Mouse (Mus musculus): ENCODE data around the gene Eif4ebp2.
"Not testable (repeated sequence)": the region's sequence is repeated elsewhere in the genome, so short reads cannot be mapped to it uniquely, and the experiment has no call there.

The Eif4ebp2 gene

DNA sequence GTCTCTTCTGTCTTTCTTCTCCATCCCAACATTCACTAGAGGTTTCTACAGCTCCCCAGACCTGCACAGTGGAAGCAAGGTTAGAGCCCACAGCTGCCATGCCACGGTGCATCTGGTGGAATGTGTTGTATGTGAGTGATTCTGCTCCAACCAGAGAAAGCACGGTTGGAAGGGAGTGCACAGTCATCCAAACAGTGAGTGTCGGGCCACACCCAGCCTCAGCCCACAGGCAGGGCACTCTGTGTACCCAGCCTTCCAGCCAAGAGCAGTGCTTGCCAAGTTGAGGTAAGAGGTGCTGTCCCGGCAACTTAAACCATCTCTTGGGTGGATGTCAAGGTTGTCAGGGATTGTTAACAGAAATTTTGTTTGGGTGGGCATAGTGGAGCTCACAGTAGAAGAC, 12.5 kb upstream of the Eif4ebp2 start:
- DNase-seq (ENCODE audit: low spot score): no peak

DNA sequence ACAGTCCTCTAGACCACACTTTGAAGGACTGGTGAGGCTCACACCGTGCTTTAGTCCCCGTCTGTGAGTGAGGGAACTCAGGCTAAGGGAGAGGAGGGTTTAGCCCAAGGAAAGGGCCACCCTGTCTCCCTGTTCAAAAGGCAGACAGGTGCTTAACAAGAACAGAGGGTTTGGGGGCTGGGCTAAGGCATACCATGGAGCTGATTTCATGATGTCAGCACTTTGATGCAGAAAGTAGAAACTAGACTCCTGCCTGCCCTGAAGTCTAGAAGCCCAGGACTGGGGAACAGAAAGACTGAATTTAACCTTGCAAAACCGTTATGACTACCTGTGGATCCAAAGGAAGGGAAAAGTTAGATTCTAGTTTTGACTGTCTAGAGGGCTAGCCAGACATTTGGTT, 4.7 kb upstream of the Eif4ebp2 start:
- no peak for DNase-seq (ENCODE audit: low spot score)

DNA sequence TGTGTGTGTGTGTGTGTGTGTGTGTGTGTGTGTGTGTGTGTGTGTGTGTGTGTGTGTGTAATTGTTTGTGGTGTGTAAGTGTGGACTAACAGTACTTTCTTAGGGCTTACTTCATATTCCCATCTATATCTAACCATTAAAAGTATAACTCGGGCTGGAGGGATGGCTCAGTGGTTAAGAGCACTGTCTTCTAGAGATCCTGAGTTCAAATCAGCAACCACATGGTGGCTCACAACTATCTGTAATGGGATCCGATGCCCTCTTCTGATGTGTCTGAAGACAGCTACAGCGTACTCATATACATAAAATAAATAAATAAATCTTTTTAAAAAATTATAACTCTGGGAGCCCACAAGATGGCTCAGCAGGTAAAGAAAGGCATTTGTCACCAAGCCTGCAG, 710 bp upstream of the Eif4ebp2 start:
- not testable (repeated sequence) for DNase-seq (ENCODE audit: low spot score)

DNA sequence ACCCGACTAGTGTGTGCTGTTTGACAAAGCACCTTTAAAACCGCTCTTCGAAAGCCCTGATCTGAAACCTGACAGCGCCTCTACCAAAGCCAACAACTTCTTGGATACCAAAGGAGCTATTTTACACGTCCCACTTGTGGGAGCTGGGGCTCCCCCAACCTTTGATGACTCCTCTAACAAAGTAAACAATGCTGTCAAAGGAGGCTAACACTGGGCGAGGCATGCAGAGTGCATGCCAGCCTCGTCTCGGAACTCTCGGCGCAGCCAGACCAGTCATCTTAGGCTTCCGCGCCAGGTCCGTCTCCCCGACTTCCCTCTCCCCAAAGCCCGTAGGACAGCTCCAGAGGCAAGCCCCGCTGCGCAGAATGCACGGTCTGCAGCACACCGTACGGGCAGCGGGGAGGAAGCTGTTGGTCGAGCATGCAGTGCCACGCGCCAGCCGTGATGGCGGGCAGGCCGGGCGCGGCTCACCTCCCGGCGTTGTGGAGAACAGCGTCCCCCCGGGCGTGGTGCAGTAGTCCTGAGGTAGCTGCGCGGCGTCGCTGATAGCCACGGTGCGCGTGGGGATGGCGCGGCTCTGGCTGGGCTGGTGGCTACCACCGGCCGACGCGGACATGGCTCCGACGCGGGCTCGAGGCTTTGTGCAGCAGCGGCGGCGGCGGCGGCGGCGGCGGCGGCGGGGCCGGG, 387 bp downstream of the Eif4ebp2 start:
- peak; percentile 67 for DNase-seq (ENCODE audit: low spot score)

DNA sequence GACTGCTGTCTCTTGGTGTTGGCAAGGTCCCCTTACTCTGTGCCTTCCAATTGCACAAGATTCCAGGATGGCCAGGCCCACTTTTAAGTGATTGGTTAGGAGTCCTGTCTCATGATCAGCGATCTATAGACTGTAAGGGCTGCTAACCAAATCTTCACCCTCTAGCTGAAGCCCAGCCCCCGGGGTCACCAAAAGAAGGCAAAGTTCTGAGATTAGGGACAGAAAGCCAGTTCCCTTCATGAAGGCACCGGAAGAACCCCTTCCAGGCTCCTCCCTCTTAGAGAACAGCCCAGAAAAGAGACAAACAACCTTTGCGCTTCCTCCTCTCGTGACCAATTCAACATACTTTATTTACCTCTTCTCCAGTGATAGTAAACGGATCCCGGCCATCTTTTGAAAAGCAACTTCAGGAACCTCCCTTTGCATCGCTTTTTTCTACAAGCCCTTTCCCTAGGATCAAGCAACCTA, 964 bp downstream of the Eif4ebp2 start:
- no peak for DNase-seq (ENCODE audit: low spot score)

DNA sequence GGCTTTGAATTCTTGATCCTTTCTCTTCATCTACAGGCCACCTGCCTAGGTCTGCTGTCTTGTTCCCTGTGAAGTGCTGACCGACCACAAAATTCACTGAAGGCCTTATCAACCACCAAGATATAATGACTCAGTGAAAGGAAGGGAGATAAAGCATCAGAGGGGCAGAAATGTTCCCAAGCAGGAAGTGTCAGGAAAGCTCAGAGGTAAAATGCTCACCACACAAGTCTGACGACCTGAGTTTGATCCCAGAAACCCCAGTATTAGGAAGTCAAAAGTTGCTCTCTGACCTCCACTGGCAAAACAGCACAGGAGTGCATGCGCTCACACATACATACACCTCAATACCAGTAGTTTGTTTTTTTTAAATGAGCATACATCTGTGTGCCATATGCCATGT, 3.6 kb downstream of the Eif4ebp2 start:
- no peak for DNase-seq (ENCODE audit: low spot score)

DNA sequence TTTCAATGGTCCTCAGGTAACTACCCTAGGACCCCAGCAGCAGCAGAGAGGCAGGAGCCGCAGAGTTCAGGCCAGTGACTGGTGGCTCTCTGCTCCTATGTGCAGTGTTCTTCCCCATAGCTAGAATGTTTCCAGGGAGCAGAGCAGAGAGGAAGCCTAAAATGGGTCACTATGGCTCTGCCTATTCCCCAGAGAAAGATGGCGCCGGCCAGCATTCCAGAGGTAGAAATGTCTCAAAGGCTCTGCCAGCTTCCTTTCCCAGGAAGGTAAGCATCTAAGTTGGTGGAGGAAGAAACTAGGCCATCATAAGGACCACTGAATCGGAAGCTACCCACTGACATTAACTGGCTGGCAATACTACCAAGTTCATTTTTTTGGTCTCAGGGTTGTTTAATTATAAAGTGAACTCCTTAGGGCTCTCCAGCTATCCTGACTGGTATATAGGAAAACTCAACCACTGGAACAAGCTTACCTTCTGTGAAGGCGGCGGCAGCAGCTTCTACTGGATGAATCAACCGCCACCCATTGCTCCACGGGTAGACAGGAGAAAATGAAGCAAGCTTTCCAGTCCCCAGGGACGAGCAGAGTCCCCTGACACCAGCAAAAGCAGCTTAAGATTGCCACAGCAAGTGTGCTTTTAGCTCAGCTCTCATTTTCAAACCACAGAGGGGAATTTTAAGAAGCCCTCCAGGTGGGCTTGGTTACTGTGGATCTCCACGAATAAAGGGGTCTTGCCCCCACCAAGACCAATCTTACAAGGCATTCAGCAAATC, 4.7 kb downstream of the Eif4ebp2 start:
- DNase-seq (ENCODE audit: low spot score): no peak

DNA sequence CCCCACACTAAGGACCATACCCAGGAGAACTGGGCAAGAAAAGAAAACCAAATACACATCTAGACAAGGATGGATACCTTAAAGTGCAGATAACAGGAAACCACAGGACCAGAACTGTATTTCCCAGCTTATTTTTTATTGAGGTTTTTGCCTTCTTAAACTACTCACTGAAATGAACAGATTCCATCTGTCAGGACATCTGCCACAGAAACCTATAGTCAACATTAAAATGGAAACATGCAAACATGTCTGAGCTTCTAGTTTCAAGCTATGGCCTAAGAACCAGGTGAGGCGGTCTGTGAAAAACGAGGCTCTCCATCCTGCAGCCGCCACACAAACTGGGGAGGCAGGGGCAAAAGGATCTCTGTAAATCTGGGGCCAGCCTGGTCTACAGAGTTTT, 7.4 kb downstream of the Eif4ebp2 start:
- DNase-seq (ENCODE audit: low spot score): no peak

DNA sequence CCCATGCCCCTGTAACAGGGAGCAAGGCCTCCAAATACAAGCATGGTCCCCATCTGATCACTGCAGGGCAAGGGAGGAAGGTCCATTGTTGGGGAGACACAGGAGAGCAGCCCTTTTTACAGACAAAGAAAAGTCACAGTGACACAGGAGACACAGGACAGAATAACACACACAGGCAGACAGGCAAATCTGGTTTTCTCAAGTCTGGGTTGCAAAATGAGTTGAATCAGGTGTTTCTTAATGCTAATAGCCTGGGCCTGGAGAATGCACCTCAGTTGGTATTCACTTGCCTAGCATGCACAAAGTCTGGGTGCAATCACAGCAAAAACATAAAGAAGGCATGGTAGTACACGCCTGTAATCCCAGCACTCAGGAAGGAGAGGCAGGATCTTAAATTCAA, 8.6 kb downstream of the Eif4ebp2 start:
- DNase-seq (ENCODE audit: low spot score): no peak

DNA sequence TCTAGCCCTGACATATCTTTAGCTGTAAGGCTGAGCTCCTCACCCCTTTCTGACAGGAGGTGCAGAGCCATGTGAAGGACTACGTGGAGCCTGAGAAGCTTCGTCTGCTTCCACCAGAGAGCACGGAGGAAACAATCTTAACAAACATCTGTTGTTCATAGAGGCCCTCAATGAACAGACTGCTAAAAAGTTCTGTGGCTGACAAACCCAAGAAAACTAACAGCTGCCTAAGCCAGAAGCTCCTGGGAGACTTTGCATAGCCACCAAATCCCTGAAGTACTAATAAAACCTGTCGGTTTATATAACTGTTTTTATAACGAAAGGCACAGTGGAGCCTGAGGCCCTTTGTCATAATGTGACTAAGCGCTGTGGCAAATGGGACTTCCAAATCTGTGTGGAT, 9.0 kb downstream of the Eif4ebp2 start:
- no peak for DNase-seq (ENCODE audit: low spot score)

DNA sequence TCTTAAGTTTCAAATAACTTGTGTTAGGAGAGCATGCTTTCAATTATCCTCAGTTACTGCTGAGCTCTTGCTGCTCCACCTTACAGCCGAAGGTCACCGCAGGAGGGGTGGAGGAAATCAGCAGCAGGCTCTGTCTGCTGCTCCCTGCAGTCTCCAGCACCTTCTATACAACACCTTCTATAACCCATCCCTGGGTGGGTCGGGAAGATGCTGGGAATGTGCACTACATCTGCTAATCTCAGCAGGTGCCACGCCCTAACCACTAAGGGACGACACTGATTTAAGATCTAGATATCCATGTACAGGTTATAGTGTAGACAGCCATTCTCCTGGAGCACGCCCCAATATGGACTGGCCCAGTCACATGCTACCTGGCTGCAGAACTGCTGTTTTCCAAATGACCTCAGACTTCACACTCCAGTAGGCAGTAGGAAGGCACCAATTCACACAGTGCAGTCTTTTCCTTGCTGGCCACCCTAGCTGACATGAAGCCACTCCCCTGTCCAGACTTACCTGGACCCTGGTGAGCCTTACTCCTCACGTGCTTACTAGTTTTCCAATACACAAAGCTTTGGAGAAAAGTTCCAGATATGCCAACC, 12.2 kb downstream of the Eif4ebp2 start:
- DNase-seq (ENCODE audit: low spot score): no peak

DNA sequence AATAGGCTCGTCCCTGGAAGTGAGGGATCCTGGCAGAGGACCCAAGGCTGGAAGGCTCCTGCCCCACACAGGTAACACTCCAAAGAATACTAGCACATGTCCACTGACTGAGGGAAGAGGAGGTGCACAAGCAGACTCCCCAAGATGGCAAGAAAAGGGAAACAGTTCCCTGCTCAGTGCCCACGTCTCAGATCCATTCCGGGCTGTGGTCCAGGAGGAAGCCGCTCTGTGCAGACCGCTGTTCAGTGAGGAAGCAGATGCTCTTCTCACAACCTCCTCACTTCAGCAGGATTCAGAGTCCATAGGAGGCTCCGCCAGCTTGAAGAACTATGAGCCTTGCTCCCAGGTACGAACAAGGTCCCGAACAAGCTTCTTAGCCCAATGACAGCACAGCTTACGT, 21.1 kb downstream of the Eif4ebp2 start:
- no peak for DNase-seq (ENCODE audit: low spot score)

DNA sequence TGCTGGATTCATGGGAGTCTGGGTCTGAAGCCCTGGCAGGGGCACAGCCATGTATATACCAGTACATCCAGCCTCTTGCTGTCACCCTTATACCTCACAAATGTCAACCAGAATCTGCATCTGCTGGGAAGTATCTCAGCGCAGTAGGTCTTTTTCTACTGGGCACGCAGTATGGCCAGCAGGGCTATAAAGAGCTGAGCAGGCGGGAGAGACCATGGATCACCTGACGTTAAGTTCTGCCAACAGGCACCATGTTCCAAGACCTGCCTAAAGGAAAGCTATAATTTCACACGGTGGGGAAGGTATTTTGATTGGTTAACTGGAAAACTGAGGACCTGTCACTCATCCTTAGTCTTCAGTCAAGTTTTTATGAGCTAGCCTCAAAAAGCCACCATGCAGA, 23.4 kb downstream of the Eif4ebp2 start:
- DNase-seq (ENCODE audit: low spot score): no peak

DNA sequence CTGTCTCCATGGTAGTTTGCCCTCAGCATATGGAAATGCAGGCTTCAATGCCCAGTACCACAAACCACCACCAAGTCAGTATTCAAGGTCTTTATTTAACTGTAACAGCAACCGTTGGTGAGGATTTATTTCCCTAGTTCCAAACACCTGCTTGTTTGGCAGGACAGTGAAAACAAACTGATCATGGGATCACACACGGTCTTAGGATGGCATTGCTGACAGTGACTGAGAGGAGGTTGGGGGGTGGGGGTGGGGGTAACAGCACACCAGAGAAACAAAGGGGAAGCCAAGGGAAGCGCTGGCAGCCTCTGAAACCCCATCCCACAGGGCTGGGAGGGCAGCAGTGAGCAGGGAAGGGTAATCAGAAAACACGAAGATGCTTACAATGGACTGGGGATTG, 24.0 kb downstream of the Eif4ebp2 start:
- no peak for DNase-seq (ENCODE audit: low spot score)

DNA sequence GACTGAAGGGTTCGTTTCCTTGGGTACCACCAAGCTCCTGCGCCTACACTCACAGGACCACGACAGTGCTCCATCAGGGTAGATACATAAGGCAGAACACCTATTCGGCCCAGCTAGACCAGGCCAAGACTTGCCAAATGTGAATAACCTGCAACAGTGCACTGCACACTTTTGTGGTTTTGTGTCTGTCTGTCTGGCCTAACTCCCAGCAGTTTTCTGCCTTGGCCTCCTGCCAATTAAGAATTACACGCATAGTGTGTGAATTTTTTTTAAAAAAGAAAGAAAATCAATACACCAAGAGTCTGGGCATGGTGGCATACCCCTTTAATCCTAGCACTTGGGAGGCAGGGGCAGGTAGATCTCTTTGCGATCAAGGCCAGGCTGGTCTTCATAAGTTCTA, 24.5 kb downstream of the Eif4ebp2 start:
- no peak for DNase-seq (ENCODE audit: low spot score)

DNA sequence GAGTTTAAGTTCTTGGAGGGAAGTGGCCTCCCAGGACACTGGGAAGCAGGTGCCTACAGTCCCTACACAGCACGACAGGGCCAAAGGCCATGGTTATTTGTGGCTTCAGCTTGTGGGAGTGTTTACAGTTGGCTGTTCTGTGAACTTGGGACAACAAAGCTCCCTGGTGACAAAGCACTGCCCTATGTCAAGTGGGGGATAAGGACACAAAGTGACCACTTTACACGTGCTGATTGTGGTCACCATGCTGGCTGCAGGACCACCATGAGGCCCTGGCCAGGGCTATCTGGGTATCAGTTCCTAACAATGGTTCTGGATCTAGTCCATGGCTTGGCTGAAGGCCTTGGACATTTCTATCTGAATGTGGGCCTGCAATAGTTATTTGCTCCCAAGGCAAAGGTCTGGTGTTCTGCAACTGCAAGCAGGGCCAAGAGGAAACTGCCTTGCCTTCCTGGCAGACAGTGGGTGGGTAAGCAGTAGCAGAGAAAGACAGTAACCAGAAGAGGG, 26.2 kb downstream of the Eif4ebp2 start:
- DNase-seq (ENCODE audit: low spot score): no peak

DNA sequence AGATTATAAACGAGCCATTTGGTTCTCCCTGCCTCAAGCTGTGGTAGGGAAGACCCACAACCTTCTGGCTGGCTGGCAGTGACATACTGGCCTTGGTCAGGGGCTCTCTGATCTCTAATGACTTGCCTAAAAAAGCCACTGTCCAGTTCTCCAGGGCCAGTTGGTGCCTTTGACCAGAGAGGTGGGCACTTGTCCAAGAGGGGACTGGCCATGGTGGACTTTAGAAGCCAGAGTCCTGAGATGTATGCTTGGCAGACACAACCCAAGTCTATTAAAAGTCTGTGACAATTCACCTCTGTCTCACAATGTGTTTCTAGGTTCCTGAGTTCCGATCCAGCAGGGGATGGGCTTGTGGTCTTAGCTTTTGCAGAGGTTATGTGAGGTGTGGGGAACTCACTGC, 27.4 kb downstream of the Eif4ebp2 start:
- no peak for DNase-seq (ENCODE audit: low spot score)

DNA sequence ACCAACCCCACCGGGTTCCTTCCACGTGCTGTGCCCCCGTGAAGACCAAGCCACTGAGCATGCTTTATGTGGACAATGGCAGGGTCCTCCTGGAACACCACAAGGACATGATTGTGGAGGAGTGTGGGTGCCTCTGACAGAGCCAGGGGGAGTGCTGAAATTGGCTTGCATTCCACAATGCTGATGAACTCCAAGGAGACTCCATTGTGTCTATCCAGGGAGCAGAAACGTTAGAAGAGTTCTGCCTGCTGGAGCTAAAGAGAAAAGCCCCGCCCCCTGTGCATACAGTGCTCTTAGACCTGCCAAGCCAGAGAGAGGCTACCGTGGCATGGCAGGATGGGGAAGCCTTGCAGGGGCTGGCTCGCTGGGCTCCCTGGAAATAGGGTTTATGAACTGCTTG, 28.0 kb downstream of the Eif4ebp2 start:
- DNase-seq (ENCODE audit: low spot score): peak; percentile 65

DNA sequence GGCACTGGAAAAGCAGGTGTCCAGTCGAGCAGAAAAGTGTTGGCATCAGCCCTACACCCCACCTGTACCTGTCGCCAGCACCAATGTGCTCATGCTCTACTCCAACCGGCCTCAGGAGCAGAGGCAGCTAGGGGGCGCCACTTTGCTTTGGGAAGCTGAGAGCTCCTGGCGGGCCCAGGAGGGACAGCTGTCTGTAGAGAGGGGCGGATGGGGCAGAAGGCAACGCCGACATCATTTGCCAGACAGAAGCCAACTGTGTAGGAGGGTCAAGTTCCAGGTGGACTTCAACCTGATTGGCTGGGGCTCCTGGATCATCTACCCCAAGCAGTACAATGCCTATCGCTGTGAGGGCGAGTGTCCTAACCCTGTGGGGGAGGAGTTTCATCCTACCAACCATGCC, 29.2 kb downstream of the Eif4ebp2 start:
- DNase-seq (ENCODE audit: low spot score): peak; percentile 84

DNA sequence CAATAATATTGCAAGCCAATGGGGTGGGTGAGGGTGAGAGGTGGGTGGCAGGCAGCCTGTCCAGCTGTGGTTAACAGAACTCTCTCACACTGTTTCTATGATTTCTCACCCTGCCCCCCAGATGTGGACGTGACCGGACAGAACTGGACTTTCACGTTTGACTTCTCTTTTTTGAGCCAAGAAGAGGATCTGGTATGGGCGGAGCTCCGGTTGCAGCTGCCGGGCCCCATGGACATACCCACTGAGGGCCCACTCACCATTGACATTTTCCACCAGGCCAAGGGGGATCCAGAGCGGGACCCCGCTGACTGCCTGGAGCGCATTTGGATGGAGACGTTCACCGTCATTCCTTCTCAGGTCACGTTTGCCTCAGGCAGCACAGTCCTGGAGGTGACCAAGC, 29.6 kb downstream of the Eif4ebp2 start:
- no peak for DNase-seq (ENCODE audit: low spot score)

DNA sequence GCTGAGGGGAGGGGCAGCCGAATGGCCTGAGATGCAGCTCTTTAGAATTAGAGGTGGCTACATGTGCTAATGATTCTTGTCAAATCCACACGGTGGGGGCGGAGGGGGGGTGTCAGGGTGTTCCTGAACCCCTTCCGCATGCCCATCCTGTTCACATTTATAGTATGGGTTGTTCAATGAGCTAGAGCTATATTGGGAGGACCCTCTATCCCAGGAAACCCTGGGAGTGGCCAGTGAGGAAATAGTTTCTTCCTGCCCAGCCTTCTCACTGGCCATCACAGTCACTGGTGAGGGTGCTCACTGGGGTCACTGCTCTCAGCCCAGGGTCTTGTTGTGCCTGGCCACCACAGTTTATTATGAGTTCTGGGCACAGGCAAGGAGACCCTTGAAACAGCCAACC, 32.5 kb downstream of the Eif4ebp2 start:
- no peak for DNase-seq (ENCODE audit: low spot score)

DNA sequence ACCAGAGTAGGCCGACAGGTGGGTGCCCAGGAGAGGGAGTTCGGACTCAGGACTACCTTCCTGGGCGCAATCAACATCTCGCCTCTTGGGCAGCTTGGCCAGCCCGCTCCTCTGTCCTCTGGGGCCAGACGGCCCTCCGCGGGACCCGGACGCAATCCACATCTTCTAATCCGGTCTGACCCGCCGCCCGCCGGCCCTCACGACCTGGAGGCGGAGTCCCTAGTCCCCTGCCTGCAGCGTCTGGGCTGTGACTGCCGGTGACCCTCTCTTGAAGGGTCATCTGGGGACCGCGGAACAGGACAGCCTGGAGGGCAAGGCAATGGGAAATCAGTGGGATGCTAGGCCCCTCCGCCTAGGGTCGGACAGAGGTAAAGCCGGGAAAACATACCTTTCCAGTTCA, 33.3 kb downstream of the Eif4ebp2 start:
- no peak for DNase-seq (ENCODE audit: low spot score)
